Mouse (Mus musculus): ENCODE measurements around the gene Eif3d.

- no peak for TF ChIP-seq CTCF (IDR thresholded peaks at IDR 0.05; ENCODE audit: borderline replicate concordance, insufficient read depth, low read length)
- no peak for TF ChIP-seq POLR2A (IDR thresholded peaks at IDR 0.05; ENCODE audit: low read depth, low read length)
Measured at GRCm38 (mm10) chr15:77935673-77936375, 34.8 kb downstream of the Eif3d start.

Data from embryonic fibroblast, embryonic 13.5 days (primary cell).